Mouse (Mus musculus) embryonic fibroblast, embryonic 13.5 days (primary cell): Measurements from ENCODE around the gene Enox1.

Experiments
- CTCF ChIP-seq: IDR thresholded peaks from 2 replicates; pipeline ENCODE4 v1.5.1; 2011; ENCODE audit warnings: mild to moderate bottlenecking, control low read depth, low read length, moderate library complexity, borderline replicate concordance; ENCODE audit not compliant: insufficient read depth
- POLR2A ChIP-seq: IDR thresholded peaks from 2 replicates; pipeline ENCODE4 v1.6.1; 2011; ENCODE audit warnings: low read depth, mild to moderate bottlenecking, control low read depth, low read length, moderate library complexity

- TF ChIP-seq CTCF, result no peak
- TF ChIP-seq POLR2A, result no peak
Observed at GRCm38 (mm10) chr14:77574436-77574835, 417.9 kb downstream of the Enox1 start.
